Mouse (Mus musculus) intestine, embryonic 16.5 days (tissue): ENCODE measurements at regions not wholly inside any gene's neighbourhood (a gene's known extent, or its start where the extent isn't known, plus 50 kb on each side); places are given as distances from the start of the nearest gene placed in this dataset.

Source experiments
- ATAC-seq: fragments of 200-750 bp; cut with Nextera tagmentation; 2 replicates; pipeline ENCODE4 v1.8.0; 2017; ENCODE audit warnings: moderate TSS enrichment, moderate library complexity
- H3K27ac ChIP-seq: fragments of 300-500 bp; sonication (generic); 2 replicates; pipeline ENCODE4 v1.5.1; 2014; ENCODE audit warnings: mild to moderate bottlenecking, low read length
- H3K27me3 ChIP-seq: fragments of 300-500 bp; sonication (generic); replicated peaks from 2 replicates; pipeline ENCODE4 v1.6.1; 2014; ENCODE audit warnings: low read length, control low read depth, mixed read lengths; ENCODE audit not compliant: control insufficient read depth, insufficient read depth
- H3K36me3 ChIP-seq: fragments of 300-500 bp; sonication (generic); 2 replicates; pipeline ENCODE4 v1.6.1; 2014; ENCODE audit warnings: low read length, control low read depth; ENCODE audit not compliant: control insufficient read depth, insufficient read depth
- H3K4me1 ChIP-seq: fragments of 300-500 bp; sonication (generic); 2 replicates; pipeline ENCODE4 v1.6.1; 2014; ENCODE audit warnings: low read length, control low read depth, mixed read lengths; ENCODE audit not compliant: control insufficient read depth, insufficient read depth
- H3K4me2 ChIP-seq: fragments of 300-500 bp; sonication (generic); 2 replicates; pipeline ENCODE4 v1.6.1; 2014; ENCODE audit warnings: low read depth, low read length, control low read depth
- H3K4me3 ChIP-seq: fragments of 300-500 bp; sonication (generic); 2 replicates; pipeline ENCODE4 v1.5.1; 2014; ENCODE audit warnings: mild to moderate bottlenecking, low read length
- H3K9ac ChIP-seq: fragments of 300-500 bp; sonication (generic); 2 replicates; pipeline ENCODE4 v1.6.1; 2014; ENCODE audit warnings: low read depth, low read length
- H3K9me3 ChIP-seq: fragments of 300-500 bp; sonication (generic); 2 replicates; pipeline ENCODE4 v1.6.1; 2016; ENCODE audit warnings: low read length, control low read depth; ENCODE audit not compliant: control insufficient read depth
- WGBS: fragments of 180-500 bp; shearing (Covaris S2); extraction: QIAGEN DNeasy Blood & Tissue Kit; methylation state at CpG from one replicate; pipeline ENCODE4 v1.1.7; 2014; 5-methylcytosine and 5-hydroxymethylcytosine counted together

- Histone ChIP-seq H3K4me3 (no peak overlapping the region), H3K27me3 (no peaks in the 10 kb centered on the region), H3K36me3 (no peaks in the 10 kb centered on the region), H3K27ac (no peak overlapping the region), H3K9me3 (no peaks in the 10 kb centered on the region), H3K4me2 (no peak overlapping the region), H3K4me1 (no peaks in the 10 kb centered on the region), H3K9ac (no peak overlapping the region)
- 84% methylated on average over 6 of the region's 6 CpGs for WGBS
- no peak for ATAC-seq
These were observed 103.1 kb upstream of the Ptprt start for GRCm38 (mm10) chr2:162764059-162764458.

- no peak overlapping the region for H3K4me2 ChIP-seq
- 78% methylated on average over 5 of the region's 5 CpGs for WGBS
These were observed 79.6 kb upstream of the Ptprt start for GRCm38 (mm10) chr2:162740523-162740922.

GRCm38 (mm10) chr2:162735761-162736160 lies 74.8 kb upstream of the Ptprt start:
- no peaks in the 10 kb centered on the region for H3K9me3 ChIP-seq
- H3K36me3 ChIP-seq, result no peaks in the 10 kb centered on the region
- no peak overlapping the region for H3K4me3 ChIP-seq
- H3K27ac ChIP-seq, result no peak overlapping the region
- 53% methylated on average over 3 of the region's 3 CpGs for WGBS
- H3K4me1 ChIP-seq, result no peaks in the 10 kb centered on the region
- no peak overlapping the region for H3K9ac ChIP-seq
- no peaks in the 10 kb centered on the region for H3K27me3 ChIP-seq
- H3K4me2 ChIP-seq, result no peak overlapping the region
- ATAC-seq, result no peak

More at GRCm38 (mm10) chr2:162740523-162740922, 79.6 kb upstream of the Ptprt start:
- Histone ChIP-seq H3K4me1 (no peaks in the 10 kb centered on the region), H3K27me3 (no peaks in the 10 kb centered on the region), H3K27ac (no peak overlapping the region), H3K4me3 (no peak overlapping the region), H3K9ac (no peak overlapping the region), H3K36me3 (no peaks in the 10 kb centered on the region), H3K9me3 (no peaks in the 10 kb centered on the region)
- no peak for ATAC-seq

DNA sequence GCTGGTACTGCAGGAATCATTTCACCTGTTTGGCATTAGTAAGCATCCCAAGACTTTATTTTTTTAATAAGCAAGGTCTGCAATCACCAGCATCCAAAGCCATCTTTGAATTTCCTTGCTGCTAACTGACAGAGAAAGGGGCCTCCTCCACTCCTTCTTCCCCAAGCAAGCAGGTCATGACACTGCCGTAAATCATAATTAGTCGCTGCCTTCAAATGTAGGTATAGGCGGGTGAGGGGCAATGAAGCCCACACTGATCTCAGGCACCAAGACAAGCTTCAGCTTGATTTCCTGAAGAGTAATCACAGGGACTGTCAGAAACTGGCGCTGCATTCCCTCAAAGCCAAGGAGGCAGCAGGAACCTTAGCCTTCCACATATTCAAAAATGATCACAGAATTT lies 73.3 kb upstream of the Ptprt start:
- H3K27me3 ChIP-seq, result no peaks in the 10 kb centered on the region
- H3K27ac ChIP-seq, result no peak overlapping the region
- ATAC-seq, result no peak
- H3K36me3 ChIP-seq, result no peaks in the 10 kb centered on the region
- H3K4me1 ChIP-seq, result no peaks in the 10 kb centered on the region
- H3K9ac ChIP-seq, result no peak overlapping the region
- no peak overlapping the region for H3K4me2 ChIP-seq
- H3K9me3 ChIP-seq, result no peaks in the 10 kb centered on the region
- no peak overlapping the region for H3K4me3 ChIP-seq
- WGBS, result 31% methylated on average over 4 of the region's 4 CpGs

DNA sequence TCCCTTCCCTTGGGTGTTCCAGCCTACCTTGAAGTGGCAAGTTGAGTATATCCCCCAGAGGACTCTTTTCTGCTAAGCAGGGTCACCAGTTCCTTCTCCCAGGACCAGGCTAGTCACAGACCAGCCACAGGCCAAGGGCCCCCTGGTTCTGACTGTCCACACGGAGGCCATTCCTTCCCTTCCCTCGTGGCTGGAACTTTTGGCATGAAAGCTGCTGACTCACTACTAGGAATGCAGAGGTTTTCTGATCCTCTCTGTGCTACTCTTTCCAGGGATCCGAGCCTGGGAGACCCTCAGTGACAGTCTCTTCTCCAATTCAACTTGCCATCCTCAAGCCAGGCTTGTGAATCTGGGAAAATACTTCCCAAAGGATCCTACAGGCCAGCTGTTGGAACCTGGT lies 59.1 kb upstream of the Ptprt start:
- no peak for ATAC-seq
- WGBS, result 40% methylated on average over 3 of the region's 3 CpGs
- H3K27me3 ChIP-seq, result no peaks in the 10 kb centered on the region
- no peaks in the 10 kb centered on the region for H3K36me3 ChIP-seq
- no peak overlapping the region for H3K4me2 ChIP-seq
- no peaks in the 10 kb centered on the region for H3K9me3 ChIP-seq
- no peaks in the 10 kb centered on the region for H3K4me1 ChIP-seq
- H3K27ac ChIP-seq, result no peak overlapping the region
- H3K4me3 ChIP-seq, result no peak overlapping the region
- no peak overlapping the region for H3K9ac ChIP-seq

DNA sequence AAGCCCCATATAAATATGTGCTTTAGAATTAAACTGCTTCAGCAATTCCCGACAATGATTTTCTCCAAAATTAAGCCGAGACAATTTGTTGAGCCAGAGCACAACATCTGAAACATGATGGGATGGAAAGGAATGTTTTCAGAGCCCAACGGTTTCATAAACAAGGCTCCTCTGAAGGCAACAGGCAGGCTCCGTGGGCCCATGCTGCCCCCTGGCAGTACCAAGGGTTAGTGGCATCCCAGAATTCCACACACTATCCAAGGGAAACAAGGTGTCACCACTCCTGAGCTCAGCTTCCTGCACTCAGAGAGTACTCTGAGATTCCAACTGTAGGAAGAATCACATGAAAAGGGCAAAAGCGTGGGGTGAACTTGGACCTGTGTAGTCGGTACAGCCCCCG lies 57.5 kb upstream of the Ptprt start:
- 63% methylated on average over 7 of the region's 7 CpGs for WGBS
- H3K9ac ChIP-seq, result no peak overlapping the region
- H3K27me3 ChIP-seq, result no peaks in the 10 kb centered on the region
- H3K4me1 ChIP-seq, result no peaks in the 10 kb centered on the region
- H3K36me3 ChIP-seq, result no peaks in the 10 kb centered on the region
- no peak overlapping the region for H3K4me3 ChIP-seq
- no peak overlapping the region for H3K4me2 ChIP-seq
- no peak overlapping the region for H3K27ac ChIP-seq
- no peak for ATAC-seq
- no peaks in the 10 kb centered on the region for H3K9me3 ChIP-seq

- H3K9me3 ChIP-seq, result no peaks in the 10 kb centered on the region
- WGBS, result 83% methylated on average over 8 of the region's 8 CpGs
- no peak for ATAC-seq
- no peaks in the 10 kb centered on the region for H3K36me3 ChIP-seq
- no peak overlapping the region for H3K4me3 ChIP-seq
- no peak overlapping the region for H3K27ac ChIP-seq
- H3K4me1 ChIP-seq, result no peaks in the 10 kb centered on the region
- H3K4me2 ChIP-seq, result no peak overlapping the region
- H3K27me3 ChIP-seq, result no peaks in the 10 kb centered on the region
- H3K9ac ChIP-seq, result no peak overlapping the region
These were observed 54.0 kb upstream of the Ptprt start for GRCm38 (mm10) chr2:162714976-162715375.

DNA sequence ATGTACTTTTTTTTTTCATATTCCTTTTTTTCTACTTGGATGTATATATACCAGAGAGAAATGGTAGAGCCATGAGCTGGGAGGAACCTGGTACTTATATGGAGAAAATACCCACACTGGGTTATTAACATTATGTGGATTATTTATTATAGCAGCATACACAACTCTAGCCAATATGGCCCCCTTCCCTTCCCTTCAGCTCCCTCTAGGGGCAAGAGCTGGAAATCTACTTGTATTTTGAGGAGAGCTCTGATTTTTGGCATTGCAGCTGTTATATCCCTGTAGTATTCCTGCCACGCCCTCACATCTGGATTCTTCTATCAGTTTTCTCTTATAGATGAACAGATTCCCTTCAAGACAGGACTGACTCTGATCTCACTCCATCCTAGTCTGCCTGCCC lies 52.0 kb upstream of the Ptprt start:
- H3K36me3 ChIP-seq, result no peaks in the 10 kb centered on the region
- H3K9ac ChIP-seq, result no peak overlapping the region
- no peak overlapping the region for H3K27ac ChIP-seq
- no peaks in the 10 kb centered on the region for H3K9me3 ChIP-seq
- no peaks in the 10 kb centered on the region for H3K27me3 ChIP-seq
- no peak overlapping the region for H3K4me2 ChIP-seq
- 67% methylated on average over 1 of the region's 1 CpGs for WGBS
- H3K4me3 ChIP-seq, result no peak overlapping the region
- H3K4me1 ChIP-seq, result no peaks in the 10 kb centered on the region
- no peak for ATAC-seq

DNA sequence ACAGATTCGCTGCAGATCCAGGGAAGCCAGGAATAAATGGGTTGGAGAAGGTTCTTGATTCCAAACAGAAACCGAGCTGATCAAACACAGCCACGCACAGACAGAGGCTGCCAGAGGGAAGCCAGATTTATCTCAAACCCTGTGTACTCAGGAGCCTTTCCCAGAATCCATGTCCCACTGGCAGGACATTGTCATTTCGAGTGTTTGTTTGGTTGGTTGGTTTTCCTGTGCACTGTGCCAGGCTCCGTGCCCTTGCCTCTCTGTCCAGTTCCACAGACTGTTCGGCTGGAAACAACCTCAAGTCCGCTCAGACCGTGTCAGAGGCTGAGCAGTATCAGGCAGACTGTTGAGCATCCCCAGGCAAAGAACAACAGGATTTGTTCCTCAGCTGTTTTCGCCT lies 51.4 kb upstream of the Ptprt start:
- no peak overlapping the region for H3K4me3 ChIP-seq
- no peaks in the 10 kb centered on the region for H3K9me3 ChIP-seq
- H3K4me2 ChIP-seq, result no peak overlapping the region
- H3K36me3 ChIP-seq, result no peaks in the 10 kb centered on the region
- no peak for ATAC-seq
- no peak overlapping the region for H3K27ac ChIP-seq
- no peaks in the 10 kb centered on the region for H3K27me3 ChIP-seq
- H3K4me1 ChIP-seq, result no peaks in the 10 kb centered on the region
- no peak overlapping the region for H3K9ac ChIP-seq
- 80% methylated on average over 9 of the region's 9 CpGs for WGBS
